Mouse (Mus musculus): ENCODE data around the gene Rpp25. TPM values are rescaled to one million over a fixed set of nuclear protein-coding genes. Genes with fewer than 3 reads are reported as not detected.

Rpp25 gene
- total RNA-seq, 2 experiments from 2014 or later, result 9.5 to 10.2 TPM

DNA sequence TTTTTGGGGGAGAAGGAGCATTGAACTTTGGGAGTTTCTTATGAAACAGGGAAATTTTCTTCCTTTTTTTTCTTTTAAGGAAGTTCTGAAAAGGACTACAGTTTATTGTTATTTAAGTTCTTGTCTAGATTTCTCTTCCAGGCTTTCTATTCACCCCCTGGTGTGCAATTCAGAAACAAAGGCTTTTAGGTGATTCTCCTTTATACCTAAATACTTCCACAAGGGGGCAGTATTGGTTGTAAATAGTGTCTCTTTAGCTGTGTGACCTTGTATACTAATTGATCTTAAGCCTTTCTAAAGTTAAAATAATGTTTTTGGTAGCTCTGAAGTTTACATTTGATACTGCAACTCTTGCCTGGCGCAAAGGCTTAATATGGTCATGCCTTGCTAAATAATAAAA, 19.9 kb downstream of the Rpp25 start:
- H3K4me3 ChIP-seq, result no peak overlapping the region
- no peak for DNase-seq (ENCODE audit: low spot score in 2 of 2)
- no peak overlapping the region for H3K27ac ChIP-seq
- TF ChIP-seq CTCF (conservative IDR thresholded peaks at IDR 0.05), result peak; percentile 90

DNA sequence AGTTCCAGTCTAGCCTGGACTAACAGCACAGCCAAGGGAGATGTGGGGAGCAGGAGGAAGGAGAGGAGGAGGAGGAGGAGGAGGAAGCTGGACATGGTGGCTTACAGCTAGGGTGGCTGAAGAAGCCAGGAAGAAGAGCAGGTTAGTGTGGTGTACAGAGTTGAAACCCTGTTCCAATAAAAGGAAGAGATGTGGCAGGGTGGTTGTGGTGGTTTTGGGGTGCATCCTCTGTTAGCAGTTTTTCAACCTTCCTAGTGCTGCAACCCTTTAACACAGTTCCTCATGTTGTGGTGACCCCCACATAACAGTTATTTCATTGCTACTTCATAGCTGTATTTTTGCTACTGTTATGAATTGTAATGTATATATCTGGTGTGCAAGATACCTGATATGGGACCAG, 20.6 kb downstream of the Rpp25 start:
- no peak overlapping the region for H3K27ac ChIP-seq
- no peak for DNase-seq (ENCODE audit: low spot score in 2 of 2)
- TF ChIP-seq CTCF (conservative IDR thresholded peaks at IDR 0.05), result no peak
- no peak overlapping the region for H3K4me3 ChIP-seq

DNA sequence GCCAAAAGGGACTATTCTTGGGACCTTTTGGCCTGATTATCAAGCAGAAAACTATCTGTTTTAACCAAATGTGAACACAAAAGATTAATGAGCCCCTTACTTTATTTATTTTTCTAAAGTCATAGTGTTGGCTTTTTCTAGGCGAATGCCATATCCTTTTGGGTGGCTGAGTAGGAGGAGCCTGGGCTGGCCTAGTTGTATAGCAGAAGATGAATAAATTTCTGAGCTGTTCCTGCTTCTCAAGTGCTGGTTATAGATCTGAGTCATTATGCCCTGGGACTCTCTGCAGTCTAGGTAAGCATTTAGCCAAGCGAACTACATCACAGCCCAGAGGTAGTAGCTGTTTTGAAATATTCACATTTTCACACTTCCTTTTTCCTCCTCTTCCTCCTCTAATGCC, 21.7 kb downstream of the Rpp25 start:
- peak overlapping the region; percentile 44; the same call in 1 of the 2 replicates for H3K27ac ChIP-seq
- no peak for DNase-seq (ENCODE audit: low spot score in 2 of 2)
- TF ChIP-seq CTCF (conservative IDR thresholded peaks at IDR 0.05), result no peak
- H3K4me3 ChIP-seq, result no peak overlapping the region

DNA sequence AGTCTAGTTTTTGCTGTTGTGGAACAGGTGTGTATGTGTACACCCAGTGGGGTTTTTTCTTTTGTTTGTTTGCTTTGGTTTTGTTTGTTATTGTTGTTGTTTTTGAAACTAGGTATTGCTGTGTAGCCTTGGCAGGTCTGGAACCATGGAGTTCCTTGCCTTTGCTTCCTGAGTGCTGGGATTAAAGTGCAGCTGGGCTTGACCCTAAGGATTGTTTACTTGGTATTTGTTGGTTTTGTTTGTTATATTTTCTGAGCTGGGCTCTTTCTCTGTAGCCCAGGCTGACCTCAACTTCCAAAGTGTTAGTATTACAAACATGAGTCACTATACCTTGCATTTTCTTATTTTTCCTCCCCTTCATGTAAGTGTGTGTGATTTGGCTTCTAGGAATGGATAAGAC, 22.6 kb downstream of the Rpp25 start:
- no peak for DNase-seq (ENCODE audit: low spot score in 2 of 2)
- Histone ChIP-seq H3K4me3 (no peak overlapping the region), H3K27ac (no peak overlapping the region)
- TF ChIP-seq CTCF (conservative IDR thresholded peaks at IDR 0.05), result no peak

DNA sequence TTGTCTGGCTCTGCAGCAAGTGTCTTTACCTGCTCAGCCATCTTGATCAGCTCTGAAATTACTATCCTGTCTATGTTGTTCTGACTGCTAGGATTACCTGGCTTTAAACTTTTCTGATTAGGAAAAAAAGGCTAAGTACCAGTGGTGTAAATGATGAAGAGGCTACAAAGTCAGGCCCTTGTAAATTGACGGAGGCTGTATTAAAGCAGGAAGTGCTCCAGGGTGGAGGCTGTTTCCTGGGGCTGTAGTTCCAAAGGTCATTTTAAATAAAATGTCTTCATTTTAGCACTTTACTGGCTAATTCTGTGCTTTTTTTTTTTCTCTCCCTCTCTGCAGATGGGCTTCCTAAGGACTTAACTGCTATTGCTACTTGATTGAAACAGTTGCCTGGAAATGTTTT, 28.1 kb downstream of the Rpp25 start:
- TF ChIP-seq CTCF (conservative IDR thresholded peaks at IDR 0.05), result no peak
- H3K4me3 ChIP-seq, result no peak overlapping the region
- DNase-seq (ENCODE audit: low spot score in 2 of 2), result no peak
- H3K27ac ChIP-seq, result peak overlapping the region; percentile 46; the same call in 1 of the 2 replicates

DNA sequence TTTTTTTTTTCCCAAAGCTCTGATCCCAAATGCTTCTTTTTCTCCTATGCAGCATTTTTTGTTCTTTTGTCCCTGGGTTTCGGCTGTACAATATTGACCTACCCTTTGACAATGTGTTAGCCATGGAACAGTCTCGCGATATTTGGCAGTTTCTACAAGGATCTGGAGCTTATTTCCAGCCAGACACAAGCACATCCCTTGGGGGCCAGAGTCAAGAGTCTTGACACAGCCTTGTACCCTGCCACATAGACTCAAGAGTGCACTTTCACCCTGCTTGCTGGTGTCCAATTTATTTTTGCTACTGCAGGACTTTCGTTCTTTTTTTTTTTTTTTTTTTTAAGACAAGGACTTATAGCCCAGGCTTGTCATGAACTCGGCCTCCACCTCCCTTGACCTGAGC, 32.5 kb downstream of the Rpp25 start:
- peak overlapping the region; percentile 93; the same call in 1 of the 2 replicates for H3K27ac ChIP-seq
- no peak for DNase-seq (ENCODE audit: low spot score in 2 of 2)
- H3K4me3 ChIP-seq, result no peak overlapping the region
- no peak for TF ChIP-seq CTCF (conservative IDR thresholded peaks at IDR 0.05)

DNA sequence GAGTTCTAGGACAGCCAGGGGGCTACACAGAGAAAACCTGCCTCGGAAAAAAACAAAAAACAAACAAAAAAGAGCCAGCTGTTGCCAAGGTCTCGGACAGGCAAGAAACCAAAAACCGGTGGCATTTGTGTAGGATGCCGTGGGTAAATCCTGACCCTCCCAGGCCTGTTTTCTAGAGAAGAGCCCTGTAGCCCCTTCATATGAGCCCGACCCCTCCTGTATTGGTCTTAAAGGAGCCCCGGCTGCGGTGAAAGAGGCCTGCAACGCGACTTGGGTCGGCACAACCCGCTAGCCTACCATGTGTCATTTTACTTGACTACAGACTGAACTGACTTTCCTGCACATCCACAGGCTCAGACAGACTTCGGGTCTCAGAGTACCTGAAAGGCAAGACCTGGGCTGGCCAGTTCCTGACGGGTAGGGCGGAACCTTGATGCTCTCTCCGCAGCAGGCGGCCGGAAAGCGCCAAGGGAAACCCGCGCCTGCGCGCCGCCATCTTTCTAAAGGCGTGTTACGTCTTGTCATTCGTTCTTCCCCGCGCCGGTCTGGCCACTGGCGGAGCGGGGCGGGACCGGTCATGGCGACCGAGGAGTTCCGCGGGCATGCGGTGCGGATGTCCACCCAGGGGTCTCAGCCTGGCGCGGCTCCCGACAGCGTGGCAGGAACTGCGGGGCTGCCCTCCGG, 33.4 kb downstream of the Rpp25 start, which contains the start of gene Fam219b:
Gene Fam219b (plus strand): TSS at position 485 of the 684 bp plus-strand sequence.
- Histone ChIP-seq H3K4me3 (peak within 1 kb of the TSS; percentile 98), H3K27ac (peak within 1 kb of the TSS; percentile 93)
- peak; percentile 91 to 94 for DNase-seq (ENCODE audit: low spot score in 2 of 2)
- no peak for TF ChIP-seq CTCF (conservative IDR thresholded peaks at IDR 0.05)

DNA sequence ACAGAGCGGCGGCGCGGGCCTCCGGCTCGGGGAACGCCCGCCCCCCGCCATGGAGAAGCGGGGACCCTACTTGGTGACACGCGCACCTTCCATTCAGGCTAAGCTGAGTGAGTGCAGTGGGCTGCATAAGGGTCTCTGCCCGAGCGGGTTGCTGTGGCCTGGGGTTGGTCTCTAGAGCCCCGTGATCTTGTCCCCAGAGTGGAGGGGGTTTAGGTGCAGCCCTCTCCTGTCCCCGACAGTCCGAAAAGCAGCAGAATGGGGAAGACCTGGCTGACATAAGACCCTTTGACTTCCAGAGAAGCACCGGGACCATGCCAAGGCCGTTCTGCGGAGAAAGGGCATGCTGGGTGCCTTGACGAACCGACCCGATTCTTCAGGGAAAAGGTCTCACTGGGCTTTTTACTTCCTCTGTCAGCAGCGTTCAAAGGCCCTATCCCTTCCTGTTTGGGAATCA, 33.9 kb downstream of the Rpp25 start:
- DNase-seq (ENCODE audit: low spot score in 2 of 2), result no peak

DNA sequence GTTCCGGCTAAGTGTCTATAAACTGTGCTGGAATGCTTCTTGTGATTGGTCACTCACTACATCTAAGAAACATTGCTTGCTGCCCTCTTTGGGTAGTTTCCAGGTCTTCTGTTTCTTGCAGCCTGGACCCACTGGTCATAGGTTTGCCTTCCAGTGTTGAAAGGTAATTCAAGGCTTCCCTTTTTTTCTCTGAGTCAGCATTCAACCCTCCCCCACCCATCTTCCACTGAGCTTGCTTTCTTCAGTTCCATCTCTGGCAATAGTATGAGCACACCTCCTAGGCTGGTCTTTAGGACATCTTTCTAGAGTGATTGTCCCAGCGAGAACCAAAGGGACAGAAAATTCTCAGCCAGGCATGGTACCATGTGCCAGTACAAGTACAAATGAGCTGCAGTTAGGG, 35.7 kb downstream of the Rpp25 start:
- H3K27ac ChIP-seq, result no peak overlapping the region
- DNase-seq (ENCODE audit: low spot score in 2 of 2), result no peak

More for the DNA sequence above, 33.9 kb downstream of the Rpp25 start:
- TF ChIP-seq CTCF (conservative IDR thresholded peaks at IDR 0.05), result no peak
- Histone ChIP-seq H3K4me3 (peak overlapping the region; percentile 98), H3K27ac (peak overlapping the region; percentile 93)

DNA sequence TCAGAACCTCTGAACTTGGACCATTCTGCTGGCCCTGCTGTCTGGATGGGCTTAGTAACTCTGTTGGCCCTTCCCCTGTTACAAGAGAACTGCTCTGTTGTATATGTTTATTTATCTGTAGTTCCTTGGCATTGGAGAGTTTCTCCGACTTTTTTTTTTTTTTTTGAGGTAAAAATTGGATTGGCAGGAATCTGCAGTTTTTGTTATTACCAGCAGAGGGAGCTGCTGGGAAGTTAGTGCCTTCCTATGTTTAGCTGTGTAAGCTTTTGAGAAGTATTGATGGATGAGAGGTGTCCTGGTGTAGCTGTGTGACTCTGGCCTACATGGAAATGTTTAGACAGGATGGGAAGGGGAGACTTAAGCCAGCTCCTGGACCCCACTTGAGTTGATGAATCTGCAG, 37.5 kb downstream of the Rpp25 start:
- no peak overlapping the region for H3K4me3 ChIP-seq
- 0 out of 2 replicates have a peak overlapping the region, but pooled peaks have one; percentile 14 for H3K27ac ChIP-seq
- peak; percentile 91 for TF ChIP-seq CTCF (conservative IDR thresholded peaks at IDR 0.05)
- peak in 1 of 2 experiments; percentile 63 for DNase-seq (ENCODE audit: low spot score in 2 of 2)

More for the DNA sequence above, 35.7 kb downstream of the Rpp25 start:
- TF ChIP-seq CTCF (conservative IDR thresholded peaks at IDR 0.05), result no peak
- H3K4me3 ChIP-seq, result no peak overlapping the region

DNA sequence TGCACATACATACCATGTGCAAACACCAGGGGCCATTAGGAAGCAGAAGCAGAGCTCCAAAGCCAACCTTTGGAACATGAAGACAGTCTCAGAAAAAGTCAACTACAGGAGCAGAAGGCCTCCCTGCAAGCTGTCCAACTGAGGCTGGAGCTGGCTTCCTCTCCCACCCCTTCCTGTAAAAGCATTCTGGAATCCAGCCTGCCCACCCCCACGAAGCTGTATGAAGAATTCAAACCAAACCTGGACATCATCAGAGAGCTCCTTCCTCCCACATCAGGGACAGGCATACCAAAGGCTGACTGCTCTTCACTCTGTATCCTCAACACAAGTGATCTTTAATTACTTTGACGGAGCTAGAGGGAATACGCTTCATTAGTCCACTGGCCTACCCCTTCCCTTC, 40.1 kb downstream of the Rpp25 start:
- no peak for DNase-seq (ENCODE audit: low spot score in 2 of 2)
- no peak for TF ChIP-seq CTCF (conservative IDR thresholded peaks at IDR 0.05)
- Histone ChIP-seq H3K27ac (0 out of 2 replicates have a peak overlapping the region, but pooled peaks have one; percentile 0), H3K4me3 (no peak overlapping the region)

DNA sequence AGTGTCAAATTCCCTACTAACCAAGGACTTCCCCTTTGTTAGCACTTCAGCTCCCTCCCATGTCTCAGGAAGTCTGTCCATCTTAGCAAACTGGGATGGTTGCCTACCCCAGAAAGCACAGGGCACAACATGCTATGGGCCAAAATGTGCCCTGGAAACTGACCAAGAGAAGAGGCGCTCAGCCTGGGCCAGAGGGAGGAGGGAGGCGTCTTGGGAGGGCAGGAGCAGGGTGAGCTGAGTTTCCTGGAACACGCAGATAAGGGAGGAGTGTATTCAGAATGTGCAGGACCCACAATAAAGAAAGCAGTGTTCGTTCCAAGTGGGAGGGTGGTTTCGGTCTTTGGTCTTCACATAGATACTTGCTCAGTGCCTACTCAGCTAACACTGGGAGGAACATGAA, 43.5 kb downstream of the Rpp25 start:
- TF ChIP-seq CTCF (conservative IDR thresholded peaks at IDR 0.05), result no peak
- H3K4me3 ChIP-seq, result no peak overlapping the region
- DNase-seq (ENCODE audit: low spot score in 2 of 2), result no peak
- H3K27ac ChIP-seq, result peak overlapping the region; percentile 28; the same call in 1 of the 2 replicates

DNA sequence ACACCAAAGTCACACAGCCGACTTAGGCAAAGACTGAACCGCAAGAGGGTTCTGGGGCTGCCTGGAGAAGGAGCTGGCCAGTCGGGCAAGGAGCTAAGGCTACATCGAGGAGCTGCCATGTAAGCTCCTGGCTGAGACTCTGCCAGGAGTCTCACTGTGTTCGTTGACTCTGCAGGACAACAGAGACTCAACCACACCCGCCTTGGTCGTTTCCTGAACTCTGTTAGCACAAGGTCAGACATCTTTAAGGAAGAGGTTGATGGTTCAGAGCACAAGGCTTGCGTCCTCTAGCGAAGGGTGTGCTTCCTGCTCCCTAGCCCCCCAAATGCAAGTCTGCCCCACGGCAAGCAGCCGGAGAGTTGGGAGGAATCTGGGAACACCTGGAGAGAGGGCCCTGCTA, 44.0 kb downstream of the Rpp25 start:
- TF ChIP-seq CTCF (conservative IDR thresholded peaks at IDR 0.05), result no peak

DNA sequence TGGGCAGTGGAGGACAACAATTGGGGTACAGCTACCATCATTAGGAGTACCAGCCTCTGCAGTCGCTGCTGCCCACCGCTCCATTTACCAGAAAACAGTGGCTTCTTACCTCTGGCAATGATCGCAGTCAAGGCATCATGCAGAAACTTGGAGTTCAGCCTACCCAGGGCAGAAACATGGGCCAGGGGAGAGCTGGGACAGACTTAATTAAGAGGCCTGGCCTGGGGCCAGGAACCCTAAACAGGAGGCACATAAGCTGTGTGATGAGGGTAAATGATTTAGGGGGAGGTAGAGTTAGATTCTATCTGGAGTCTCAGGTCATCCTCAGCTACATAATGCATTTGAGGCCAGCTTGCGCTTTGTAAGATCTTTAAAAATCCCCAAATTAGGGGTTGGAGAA, 45.4 kb downstream of the Rpp25 start:
- H3K27ac ChIP-seq, result peak overlapping the region; percentile 21
- no peak for TF ChIP-seq CTCF (conservative IDR thresholded peaks at IDR 0.05)
- DNase-seq (ENCODE audit: low spot score in 2 of 2), result no peak
- H3K4me3 ChIP-seq, result no peak overlapping the region

More for the DNA sequence above, 44.0 kb downstream of the Rpp25 start:
- H3K4me3 ChIP-seq, result no peak overlapping the region
- peak overlapping the region; percentile 28; the same call in 1 of the 2 replicates for H3K27ac ChIP-seq
- DNase-seq (ENCODE audit: low spot score in 2 of 2), result no peak
